Mouse (Mus musculus) ES-Bruce4 (cell line): ENCODE results near the gene Peak1.

Experiments used
- CTCF ChIP-seq: IDR thresholded peaks from one replicate; pipeline ENCODE4 v1.8.1; 2011; ENCODE audit warnings: low read depth, low read length
- EP300 ChIP-seq: IDR thresholded peaks from 2 replicates; pipeline ENCODE4 v1.6.1; 2011; ENCODE audit warnings: low read depth, low read length; ENCODE audit not compliant: insufficient read depth
- POLR2A ChIP-seq: IDR thresholded peaks from one replicate; pipeline ENCODE4 v1.8.1; 2011; ENCODE audit warnings: low read length; ENCODE audit not compliant: insufficient read depth

GRCm38 (mm10) chr9:56418738-56419239, 922 bp upstream of the Peak1 start:
- no peak for TF ChIP-seq CTCF
- TF ChIP-seq POLR2A, result no peak
- TF ChIP-seq EP300, result no peak
